Mouse (Mus musculus) embryo, embryonic 9.5 days (tissue): Measurements from ENCODE around the gene Kars.

Experiments
- DNase-seq: peaks from one replicate; pipeline ENCODE4 v3.0.0-alpha.2; 2017; ENCODE audit errors: extremely low spot score

Kars gene

DNA sequence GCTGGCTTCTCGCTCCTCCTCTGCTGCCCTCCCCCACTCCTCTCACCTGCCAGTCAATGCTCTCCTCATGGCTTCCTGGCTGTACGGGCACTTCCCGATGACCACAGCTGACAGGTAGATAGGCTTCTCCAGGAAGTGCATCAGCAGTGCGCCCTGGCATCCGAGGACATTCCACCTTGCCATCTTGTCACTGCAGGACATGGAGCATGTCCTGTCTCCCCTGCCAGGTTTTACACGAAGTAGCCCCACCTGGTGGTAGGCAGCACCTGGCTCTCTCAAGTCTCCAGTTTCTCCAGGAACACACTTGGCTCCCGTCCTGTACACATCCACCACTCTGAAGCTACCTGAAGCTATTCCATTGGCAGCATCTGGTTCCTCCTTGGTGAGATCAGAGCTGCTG is 29.0 kb downstream of the Kars start:
- no peak for DNase-seq

DNA sequence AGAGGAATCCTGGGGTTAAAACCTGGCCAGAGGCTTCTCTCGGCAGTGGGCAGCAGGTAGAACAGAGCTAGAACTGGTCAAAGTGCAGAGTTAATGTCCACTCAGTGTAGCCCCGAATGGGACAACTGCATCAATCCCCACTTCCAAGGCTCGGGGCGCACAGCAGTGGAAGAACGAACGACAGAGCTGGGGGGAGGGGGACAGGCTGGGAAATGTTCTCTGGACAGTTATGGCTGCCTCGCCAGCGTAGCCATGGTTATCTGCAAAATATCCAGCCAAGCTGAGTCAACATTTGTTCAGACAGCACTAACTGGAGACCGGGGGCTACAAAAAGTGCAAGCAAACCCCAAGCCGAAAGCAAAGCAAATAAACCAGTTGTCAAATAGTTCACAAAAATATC is 33.0 kb downstream of the Kars start:
- no peak for DNase-seq

DNA sequence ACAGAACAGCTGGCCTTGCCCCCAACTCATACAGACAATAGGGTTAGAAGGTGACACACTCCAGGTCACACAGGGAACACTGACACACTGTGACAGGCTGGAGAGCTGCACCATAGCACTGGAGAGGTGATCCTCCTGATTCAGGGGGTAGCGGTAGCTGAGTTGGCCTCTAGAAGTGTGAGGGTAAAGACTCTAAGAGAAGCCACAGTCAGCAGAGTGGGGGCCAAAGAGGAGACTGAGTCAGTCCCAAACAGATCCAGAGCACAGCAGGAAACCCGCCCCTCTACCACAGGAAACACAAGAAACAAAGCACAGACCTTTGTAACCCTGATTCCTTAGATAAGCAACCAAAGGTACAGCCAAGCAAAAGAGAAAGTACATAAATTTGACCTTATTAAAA is 34.8 kb downstream of the Kars start:
- DNase-seq = no peak

DNA sequence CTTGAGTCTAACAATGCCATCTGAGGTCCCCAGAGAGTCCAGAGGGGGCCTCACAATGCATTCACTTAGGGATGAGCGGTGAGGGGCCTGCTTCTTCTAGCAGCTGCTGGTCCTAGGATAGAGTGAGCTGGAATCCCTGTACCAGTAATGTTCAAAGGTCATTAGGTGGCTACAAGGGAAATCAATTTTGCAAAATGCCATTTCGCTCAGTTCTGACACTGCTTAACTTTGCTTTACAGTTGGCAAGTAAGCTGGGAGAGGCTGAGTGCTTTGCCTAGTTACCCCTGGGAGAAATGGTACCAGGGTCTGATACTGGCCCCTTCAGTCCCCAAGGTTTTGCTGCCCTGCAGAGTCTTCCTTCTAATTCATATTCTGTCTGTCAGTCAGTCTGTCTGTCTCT is 35.4 kb downstream of the Kars start:
- DNase-seq = no peak

DNA sequence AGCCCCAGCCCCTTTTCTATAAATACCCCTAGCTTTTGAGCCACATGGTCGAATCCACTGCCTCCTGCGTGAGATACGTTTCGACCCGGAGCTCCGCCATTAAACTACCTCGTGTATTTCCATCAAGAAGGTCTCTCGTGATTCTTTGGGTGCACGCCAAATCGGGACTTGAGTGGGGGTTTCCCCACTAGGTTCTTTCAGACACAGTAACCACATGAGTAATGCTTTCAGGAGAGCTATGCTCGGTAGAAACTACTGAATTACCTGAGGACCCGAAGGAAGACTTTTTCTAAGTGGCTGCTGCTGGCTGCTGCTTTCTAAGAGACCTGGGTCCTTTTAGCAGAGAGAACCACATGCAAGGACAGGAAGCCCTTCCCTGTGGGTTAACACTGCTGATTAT is 37.0 kb downstream of the Kars start:
- DNase-seq = no peak

DNA sequence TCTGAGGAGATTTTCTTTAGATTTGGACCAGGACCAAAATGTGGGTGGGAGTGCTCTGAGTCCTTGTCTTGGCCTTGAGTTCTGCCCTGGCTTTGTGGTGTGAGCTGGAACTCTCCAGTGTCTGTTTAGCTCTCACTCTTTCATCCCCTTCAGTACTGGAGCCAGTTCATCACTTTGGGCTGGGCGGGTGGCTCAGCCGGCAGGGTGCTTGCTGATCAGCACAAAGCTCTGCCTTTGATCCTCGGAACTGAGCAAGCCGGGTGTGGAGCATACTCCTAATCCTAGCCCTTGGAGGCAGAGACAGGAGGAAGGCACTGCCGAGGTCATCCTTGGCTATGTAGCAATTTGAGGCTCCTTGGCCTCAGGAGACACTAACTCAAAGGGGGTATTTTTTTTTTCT is 42.1 kb downstream of the Kars start:
- no peak for DNase-seq

DNA sequence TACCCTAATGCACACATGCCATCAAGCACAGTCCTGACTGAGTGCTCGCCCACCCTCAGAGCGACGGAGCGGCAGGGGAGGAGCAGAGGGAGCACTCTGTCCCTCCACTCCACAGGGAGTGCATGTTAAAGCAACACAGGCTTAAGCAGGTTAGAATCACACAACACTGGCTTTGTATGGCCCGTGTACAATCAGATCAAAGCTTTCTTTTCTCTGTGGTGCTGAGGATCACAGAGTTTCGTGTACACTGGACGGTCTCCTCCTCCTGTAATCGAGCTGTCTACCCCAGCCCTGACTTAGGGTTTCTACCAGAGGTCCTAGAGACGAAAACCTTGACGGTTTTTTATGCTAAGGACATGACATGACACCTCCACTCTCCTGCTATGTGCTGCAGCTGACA is 42.6 kb downstream of the Kars start:
- no peak for DNase-seq

DNA sequence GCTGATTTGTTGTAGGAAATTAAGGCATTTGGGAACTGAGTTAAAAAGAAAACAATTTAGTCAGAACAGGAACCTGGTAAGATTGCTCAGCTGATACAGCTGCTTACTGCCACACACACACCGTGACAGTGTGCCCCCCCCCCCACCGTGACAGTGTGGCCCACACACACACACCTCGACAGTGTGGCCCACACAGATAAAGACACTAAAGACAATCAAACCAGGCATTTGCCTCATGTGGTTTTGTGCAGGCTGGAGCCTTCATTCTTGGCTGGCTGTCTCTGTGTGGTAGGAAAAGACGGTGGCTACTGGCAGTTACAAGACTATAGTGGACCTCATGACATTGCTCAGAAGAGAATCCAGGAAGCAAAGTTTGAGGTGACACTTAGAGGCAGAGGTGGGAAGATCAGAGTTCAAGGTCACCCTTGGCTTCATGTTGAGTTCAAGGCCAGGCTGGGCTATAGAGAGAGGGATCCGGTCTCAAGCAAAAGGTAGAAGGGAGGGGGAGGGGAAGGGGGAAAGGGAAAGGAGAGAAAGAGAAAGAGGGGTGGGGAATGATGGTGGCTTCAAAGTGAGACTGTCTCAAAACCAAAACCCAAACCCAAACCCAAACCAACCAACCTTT is 43.8 kb downstream of the Kars start:
- DNase-seq = no peak

DNA sequence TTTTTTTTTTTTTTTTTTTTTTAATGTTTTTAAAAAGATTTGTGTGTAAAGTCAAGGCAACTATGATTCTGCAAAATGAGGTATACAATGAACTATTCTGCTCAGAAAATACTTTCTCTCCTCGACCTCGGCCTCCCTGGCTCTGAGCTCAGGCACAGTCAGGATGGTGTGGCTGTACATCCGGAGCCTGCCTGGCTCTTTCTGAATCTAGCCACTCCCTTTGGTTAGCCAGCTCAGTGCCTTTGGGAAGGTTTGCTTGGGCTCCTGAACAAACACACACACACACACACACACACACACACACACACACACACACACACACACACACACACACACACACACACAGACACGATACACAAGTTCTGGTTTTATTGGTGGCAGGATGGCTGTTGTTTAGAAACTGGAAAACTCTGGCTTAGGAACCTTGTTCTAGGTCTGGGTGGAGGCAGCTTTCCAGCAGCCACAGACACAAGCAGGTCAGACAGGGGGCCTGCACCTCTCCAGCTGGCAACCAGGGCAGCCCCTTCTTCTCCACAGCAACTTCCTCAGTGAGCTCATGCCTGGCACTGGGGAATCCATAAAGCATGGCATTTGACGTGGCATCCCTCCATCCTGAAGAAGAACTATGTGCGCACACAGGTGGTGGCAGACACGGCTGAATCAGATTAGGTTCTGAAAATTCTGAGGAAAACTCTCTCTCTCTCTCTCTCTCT is 46.1 kb downstream of the Kars start:
- no peak for DNase-seq

DNA sequence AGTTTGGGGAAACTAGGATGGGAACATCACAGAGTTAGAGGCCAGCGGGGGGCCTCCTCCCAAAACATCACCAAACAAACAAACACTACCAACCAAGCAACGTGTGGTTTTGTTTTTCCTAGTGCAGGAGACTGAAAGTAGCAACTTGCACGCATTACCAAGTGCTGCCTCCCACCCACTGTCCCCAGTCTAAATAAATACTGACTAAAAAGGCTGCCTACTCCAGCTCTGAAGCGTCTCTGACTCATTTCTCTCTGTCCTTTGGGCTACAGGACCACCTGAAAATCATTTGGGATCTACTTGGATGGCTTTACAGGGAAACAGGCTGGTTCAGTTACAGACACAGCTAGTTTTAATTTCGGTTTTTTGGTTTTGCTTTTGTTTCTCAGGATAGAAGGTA is 46.8 kb downstream of the Kars start:
- DNase-seq = no peak

DNA sequence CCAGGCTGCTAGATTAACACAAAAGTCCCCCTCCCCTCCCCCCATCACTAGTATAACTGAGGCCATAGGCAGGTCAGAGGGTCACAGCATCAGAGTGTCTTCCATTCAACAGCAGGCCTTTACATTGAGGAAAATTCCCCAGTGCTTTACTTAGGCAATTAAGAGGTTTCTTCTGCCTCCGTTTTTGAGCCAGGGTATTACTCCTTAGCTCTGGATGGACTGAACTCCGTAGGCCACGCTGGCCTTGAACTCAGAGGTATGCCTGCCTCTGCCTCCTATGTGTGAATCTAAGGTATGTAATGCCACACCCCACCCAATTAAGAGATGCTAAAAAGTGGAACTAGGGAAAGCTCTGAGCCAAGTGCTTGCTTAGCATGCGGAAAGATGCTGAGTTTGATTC is 47.6 kb downstream of the Kars start:
- no peak for DNase-seq

DNA sequence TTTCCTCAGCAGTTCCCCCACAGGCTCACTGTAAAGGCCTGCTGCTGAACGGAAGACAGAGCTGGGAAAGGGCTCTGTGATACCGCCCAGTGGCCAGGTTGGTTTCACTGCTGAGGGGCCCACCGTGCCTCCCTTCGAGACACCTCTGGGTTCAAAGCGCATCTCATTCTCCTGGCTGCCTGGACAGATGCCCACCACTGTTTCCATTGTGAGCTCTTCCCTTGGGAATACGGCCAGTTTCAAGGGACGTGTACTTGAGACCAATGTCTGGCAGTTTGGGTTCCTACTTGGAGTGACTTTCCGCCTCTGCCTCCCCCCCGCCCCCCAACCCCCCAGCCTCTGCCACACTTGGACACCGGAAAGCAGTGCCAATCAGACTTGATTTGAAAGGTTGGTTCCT is 48.0 kb downstream of the Kars start:
- no peak for DNase-seq

DNA sequence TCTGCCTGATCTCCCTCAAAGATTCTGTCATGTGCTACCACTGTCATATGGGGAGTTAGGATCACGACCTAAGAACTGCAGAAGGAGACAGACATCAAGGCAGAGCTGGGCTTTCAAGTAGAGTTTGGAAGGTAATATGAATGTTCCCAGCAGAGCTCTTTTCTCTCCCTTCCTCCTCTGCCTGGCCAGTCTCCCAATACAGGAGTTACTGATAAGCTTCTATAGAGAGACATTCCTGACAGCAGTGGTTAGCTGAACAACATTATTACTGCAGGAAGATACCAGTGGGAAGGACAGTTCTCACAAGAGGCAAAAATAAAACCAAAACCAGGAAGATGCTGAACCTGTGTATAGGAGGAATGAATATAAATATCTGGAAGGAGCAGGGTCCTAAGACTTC is 48.5 kb downstream of the Kars start:
- no peak for DNase-seq

DNA sequence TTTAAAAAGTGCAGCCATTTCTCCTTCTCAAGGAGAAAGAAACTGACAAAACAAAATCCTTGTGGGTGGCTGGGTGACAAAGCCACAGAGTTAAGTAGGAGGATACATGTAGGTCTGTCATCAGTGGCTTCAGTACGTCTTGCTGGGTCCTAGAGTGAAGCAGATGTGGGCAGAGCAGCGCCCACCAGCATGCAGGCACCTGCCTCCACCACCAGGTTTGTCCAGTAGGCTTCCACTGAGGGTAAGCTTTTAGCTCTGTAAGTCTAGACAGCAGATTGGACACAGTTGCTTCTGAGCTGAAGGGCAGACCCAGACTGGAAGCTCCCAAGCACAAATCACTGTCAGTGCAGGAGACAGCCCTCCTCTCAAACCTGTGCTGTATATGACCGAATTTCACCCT is 49.8 kb downstream of the Kars start:
- no peak for DNase-seq

DNA sequence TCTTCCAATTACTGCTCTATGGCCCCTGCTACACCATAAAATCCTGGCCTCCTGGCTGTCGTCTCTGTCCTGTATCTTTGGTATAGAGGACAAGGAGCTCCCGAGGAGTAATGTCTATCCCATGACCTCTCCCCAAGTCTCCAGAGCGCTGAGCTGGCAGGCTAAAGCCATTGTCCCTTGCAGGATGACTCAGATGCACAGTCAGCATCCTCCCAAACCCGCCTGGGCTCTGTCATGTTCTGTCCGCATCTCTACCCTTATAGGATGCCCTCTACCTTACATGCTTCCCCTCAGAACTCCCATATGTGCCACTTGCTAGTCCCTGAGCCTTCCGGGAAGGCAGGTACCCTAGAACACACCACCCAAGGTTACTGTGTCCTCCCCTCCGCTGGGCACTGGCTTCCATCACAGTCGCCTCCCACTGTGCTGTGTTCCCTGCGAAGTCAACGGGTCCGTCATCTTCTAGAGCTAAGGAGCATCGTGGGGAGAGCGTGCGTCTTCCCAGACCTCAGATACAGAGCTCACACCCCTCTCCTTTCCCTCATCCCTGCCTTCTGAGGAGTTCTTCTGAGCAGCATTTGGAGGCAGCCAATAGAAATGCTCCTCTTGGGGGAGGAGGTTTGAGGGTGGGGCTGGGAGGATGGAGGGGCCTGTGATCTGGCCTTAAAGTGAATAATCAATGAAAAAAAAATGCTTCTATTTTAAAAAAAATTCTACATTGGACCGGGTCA is 50.4 kb downstream of the Kars start:
- DNase-seq = no peak

DNA sequence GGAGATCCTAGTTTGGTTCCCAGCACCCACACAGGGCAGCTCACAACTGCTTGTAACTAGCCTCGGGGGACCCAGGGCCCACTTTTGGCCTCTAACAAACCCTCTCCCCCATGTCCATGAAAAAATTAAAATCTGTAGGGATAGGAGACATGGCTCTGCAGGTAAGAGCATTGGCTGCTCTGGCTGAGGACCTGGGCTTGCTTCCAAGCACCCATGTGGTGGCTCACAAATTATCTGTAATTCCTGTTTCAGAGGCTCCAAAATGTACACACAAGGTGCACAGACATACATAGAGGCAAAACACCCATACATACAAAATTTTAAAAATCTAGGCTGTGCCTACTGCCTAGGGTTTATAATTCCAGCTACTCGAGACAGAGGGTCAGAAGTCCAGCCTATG is 53.9 kb downstream of the Kars start:
- no peak for DNase-seq

DNA sequence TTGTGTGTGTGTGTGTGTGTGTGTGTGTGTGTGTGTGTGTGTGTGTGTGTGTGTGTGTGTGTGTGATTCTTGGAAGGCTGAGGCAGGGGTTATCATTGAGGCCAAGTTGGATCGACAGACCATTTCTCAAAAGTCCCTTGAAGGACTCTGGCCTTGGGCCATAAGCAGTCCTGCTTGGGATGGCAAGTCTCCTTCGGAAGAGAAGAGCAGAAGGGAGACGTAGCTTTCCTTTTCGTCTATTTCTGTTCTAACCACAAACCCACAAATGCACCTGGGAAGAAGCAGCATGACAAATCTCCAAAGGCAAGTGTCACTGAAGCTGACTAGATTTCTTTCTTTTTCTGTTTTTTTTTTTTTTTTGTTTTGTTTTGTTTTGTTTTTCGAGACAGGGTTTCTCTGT is 55.2 kb downstream of the Kars start:
- no peak for DNase-seq

DNA sequence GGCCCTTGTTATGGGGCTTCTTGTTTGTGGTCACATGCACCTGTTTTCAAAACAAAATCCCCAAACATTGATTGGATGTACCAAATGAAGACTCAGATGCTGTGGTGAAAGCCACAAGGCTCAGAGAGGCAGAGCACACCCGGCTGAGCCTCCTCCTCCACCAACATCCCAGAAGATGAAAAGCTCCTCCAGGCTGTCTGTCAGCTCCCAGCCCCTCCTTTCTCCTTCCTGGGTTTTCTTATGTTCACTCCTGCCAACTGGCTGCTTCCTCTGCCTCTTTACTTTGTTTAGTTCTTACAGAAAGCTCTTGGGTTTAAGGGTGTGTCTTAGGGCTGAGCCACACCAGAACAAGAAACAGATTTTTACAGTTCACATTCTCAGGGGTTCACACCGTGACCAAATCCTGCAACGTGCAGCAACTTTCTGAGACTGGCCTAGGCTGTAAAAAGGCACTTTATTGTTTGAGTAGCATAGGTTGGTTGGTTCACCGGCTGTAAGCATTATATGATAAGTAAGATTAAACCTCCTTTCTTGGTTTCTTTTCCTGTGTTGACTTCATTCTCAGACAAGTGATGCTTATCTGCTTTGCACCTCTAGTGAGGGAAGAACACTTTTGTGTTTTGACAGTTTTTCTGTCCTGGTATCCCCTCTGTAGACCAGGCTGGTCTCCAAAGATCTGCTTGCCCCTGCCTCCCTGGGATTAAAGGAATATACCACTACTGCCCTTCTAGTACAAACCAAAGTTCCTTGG is 56.1 kb downstream of the Kars start:
- no peak for DNase-seq

DNA sequence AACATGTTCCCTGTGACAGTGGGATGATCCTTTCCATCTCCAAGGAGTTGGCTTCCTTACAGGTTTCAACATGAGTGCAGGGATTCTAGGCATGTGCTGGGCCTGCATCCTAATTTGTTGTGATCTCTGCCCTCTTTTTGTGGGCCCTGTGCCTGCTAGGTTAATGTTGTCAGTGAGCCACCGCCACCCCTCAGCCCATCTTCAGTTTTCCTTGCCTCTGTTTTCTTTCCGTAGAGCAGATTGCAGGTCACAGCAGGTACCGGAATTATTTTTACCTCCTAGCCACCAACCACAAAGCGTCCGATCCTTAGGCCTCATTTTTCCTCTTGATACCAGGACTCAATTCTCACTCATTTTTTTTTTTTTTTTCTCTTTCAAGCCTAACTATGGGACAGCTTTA is 59.2 kb downstream of the Kars start:
- DNase-seq = no peak

DNA sequence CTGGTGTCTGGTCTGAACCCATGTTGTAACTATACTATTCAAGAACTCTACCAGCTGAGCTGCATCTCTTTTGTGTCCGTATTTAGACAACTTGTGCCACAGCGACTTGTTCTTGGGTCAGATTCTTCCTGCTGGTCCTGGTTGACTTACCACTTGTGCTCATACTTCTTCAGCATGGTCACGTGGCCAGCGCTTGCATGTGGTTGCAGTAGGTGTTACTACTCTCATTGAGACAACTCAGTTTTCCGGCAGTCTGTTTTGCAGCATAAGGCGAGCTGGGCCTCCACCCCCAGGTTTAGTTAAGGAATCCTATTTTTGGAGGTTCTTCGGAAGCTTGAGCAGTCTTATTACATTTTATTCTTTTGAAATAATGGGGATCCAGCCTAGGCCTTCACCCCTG is 59.8 kb downstream of the Kars start:
- no peak for DNase-seq

DNA sequence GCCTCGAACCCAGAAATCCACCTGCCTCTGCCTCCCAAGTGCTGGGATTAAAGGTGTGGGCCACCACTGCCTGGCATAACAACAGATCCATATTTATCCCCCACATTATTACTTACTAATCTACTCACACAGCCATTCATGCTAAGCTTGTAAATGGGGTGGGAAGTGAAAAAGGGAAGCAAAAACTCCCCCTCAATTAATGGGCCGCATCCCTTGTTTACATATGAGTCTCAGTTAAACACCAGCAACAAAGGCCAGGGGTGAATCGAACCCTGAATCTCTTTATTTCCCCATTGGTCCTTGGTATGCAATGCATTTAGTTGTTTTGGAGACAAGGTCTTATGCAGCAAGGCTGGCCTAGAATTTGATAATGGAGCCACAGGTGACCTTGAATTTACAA is 60.3 kb downstream of the Kars start:
- DNase-seq = no peak

DNA sequence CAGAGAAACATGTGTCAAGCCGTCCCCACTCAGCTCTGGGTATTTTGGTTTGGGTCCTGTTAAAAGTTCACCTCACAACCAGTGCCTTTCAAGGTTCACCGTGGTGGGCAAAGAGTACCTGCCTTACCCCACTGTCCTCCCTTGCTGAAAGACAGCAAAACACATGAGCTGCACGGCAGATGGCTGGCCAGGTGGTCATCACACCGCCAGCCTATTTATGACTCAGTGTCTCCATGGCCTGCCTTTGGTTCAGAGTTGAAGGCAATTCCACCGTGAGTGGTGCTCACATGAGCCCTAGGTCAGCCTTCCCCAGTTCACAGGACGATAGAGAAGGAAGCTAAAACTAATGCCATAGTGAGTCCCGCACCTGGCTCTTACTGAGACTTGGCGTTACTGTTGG is 63.2 kb downstream of the Kars start:
- no peak for DNase-seq

DNA sequence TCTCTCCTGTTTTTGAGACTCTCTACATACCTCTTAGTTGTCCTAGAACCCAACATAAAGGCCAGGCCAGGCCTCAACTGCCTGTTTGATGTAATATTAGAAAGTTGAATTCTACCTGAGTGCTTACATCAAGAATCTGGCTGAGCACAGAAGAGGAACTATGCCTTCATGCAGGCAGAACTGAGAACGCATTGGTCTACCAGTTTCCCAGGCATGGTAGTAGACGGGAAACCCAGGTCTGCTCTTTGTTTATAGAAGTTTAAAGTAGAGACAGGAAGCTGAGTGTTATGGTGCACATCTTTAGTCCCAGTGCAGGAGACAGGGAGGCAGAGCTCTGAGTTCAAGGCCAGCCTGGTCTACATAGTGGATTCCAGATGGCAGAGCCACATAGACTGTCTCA is 64.0 kb downstream of the Kars start:
- no peak for DNase-seq
